8 mouse cellular contexts compared by ENCODE assay signal in genomic region chr8:83332864-83333263, GRCm38 (mm10). TPM values are rescaled to one million over a fixed set of nuclear protein-coding genes. Genes with fewer than 3 reads are reported as not detected.
DNase-seq lines count a peak whose midpoint lies in the region; ATAC-seq and TF ChIP-seq lines count a peak whose summit lies in the region.

No protein-coding gene starts in this region.

- H3K4me1 ChIP-seq in kidney, postnatal 0 days (replicated peaks; ENCODE audit: insufficient read depth, low read length): no peaks in the 10 kb centered on the region
- peaks cover 14% of the 10 kb centered on the region for H3K4me1 ChIP-seq in embryonic facial prominence, embryonic 10.5 days
- H3K4me1 ChIP-seq in intestine, embryonic 14.5 days (replicated peaks; ENCODE audit: control insufficient read depth, insufficient read depth, low read length): 0 out of 2 replicates have a peak, but pooled peaks cover 3% of the 10 kb centered on the region
- peaks cover 22% of the 10 kb centered on the region for H3K4me1 ChIP-seq in neural tube, embryonic 13.5 days (replicated peaks)

- DNase-seq in kidney, postnatal 0 days (ENCODE audit: low spot score): no peak
- DNase-seq in kidney, adult 9 months: no peak
- no peak for DNase-seq in embryonic facial prominence, embryonic 10.5 days (ENCODE audit: low spot score)
- no peak for DNase-seq in intestine, embryonic 14.5 days (ENCODE audit: low spot score)
- no peak for DNase-seq in left cerebral cortex, postnatal 36 days (ENCODE audit: low spot score in 2 of 2)
- no peak for DNase-seq in lung, postnatal 25 days (ENCODE audit: low spot score)
- no peak for DNase-seq in left cerebral cortex, adult 9 months (ENCODE audit: low spot score in 2 of 2)

- peak overlapping the region; percentile 38; the same call in 1 of the 2 replicates for H3K9ac ChIP-seq in kidney, postnatal 0 days (ENCODE audit: low read depth, low read length)
- 0 out of 2 replicates have a peak overlapping the region, but pooled peaks have one; percentile 0 for H3K9ac ChIP-seq in intestine, embryonic 14.5 days (ENCODE audit: low read length)
- H3K9ac ChIP-seq in neural tube, embryonic 13.5 days: no peak overlapping the region

- H3K36me3 ChIP-seq in kidney, postnatal 0 days (ENCODE audit: insufficient read depth, low read length): peaks cover under 1% of the 10 kb centered on the region; the same call in 1 of the 2 replicates
- peaks cover 14% of the 10 kb centered on the region for H3K36me3 ChIP-seq in embryonic facial prominence, embryonic 10.5 days (replicated peaks)
- H3K36me3 ChIP-seq in intestine, embryonic 14.5 days (ENCODE audit: control insufficient read depth, insufficient read depth, low read length): peaks cover 14% of the 10 kb centered on the region
- H3K36me3 ChIP-seq in neural tube, embryonic 13.5 days: peaks cover 8% of the 10 kb centered on the region

- no peaks in the 10 kb centered on the region for H3K27me3 ChIP-seq in kidney, postnatal 0 days (ENCODE audit: insufficient read depth, low read length)
- peaks cover 20% of the 10 kb centered on the region for H3K27me3 ChIP-seq in embryonic facial prominence, embryonic 10.5 days (replicated peaks; ENCODE audit: low read depth, poor library complexity, severe bottlenecking)
- H3K27me3 ChIP-seq in intestine, embryonic 14.5 days (replicated peaks; ENCODE audit: control insufficient read depth, insufficient read depth, low read length): no peaks in the 10 kb centered on the region
- no peaks in the 10 kb centered on the region; the same call in 1 of the 2 replicates for H3K27me3 ChIP-seq in neural tube, embryonic 13.5 days

- H3K9me3 ChIP-seq in kidney, postnatal 0 days (replicated peaks; ENCODE audit: low read length): no peaks in the 10 kb centered on the region
- no peaks in the 10 kb centered on the region for H3K9me3 ChIP-seq in embryonic facial prominence, embryonic 10.5 days
- H3K9me3 ChIP-seq in intestine, embryonic 14.5 days (ENCODE audit: control insufficient read depth, low read length): no peaks in the 10 kb centered on the region
- H3K9me3 ChIP-seq in neural tube, embryonic 13.5 days: no peaks in the 10 kb centered on the region

- intact Hi-C loops in left cerebral cortex, postnatal 36 days (cut with DNase I): loop anchor here (10.0 kb wide), 1 partner anchor 168 kb away; the partner anchor contains the start of genes Gm10645 and Tbc1d9

- H3K4me3 ChIP-seq in kidney, postnatal 0 days (replicated peaks; ENCODE audit: low read depth, low read length): peak overlapping the region; percentile 94
- H3K4me3 ChIP-seq in embryonic facial prominence, embryonic 10.5 days: peak overlapping the region; percentile 93
- peak overlapping the region; percentile 67 for H3K4me3 ChIP-seq in intestine, embryonic 14.5 days (ENCODE audit: low read depth, low read length)
- H3K4me3 ChIP-seq in neural tube, embryonic 13.5 days: peak overlapping the region; percentile 88

- no peak for ATAC-seq in kidney, postnatal 0 days (replicated peaks; ENCODE audit: low FRiP score, low read depth)
- ATAC-seq in intestine, embryonic 14.5 days (replicated peaks; ENCODE audit: low FRiP score, low TSS enrichment, low read depth): no peak; the same call in 1 of the 2 replicates
- no peak for ATAC-seq in neural tube, embryonic 13.5 days (ENCODE audit: low read depth)

- no peak overlapping the region for H3K27ac ChIP-seq in kidney, postnatal 0 days
- H3K27ac ChIP-seq in embryonic facial prominence, embryonic 10.5 days (replicated peaks): peak overlapping the region; percentile 90; the same call in 1 of the 2 replicates
- H3K27ac ChIP-seq in intestine, embryonic 14.5 days (ENCODE audit: low read depth): no peak overlapping the region
- no peak overlapping the region for H3K27ac ChIP-seq in neural tube, embryonic 13.5 days (replicated peaks)

- 10% methylated on average over 7 of the region's 7 CpGs for WGBS in kidney, postnatal 0 days
- 6% methylated on average over 7 of the region's 7 CpGs for WGBS in embryonic facial prominence, embryonic 10.5 days
- 13% methylated on average over 7 of the region's 7 CpGs for WGBS in intestine, embryonic 14.5 days
- WGBS in neural tube, embryonic 13.5 days: 11% methylated on average over 7 of the region's 7 CpGs

- no peak for TF ChIP-seq CTCF in kidney, postnatal 0 days (IDR thresholded peaks at IDR 0.05; ENCODE audit: low read depth)

- peak overlapping the region; percentile 98 for H3K4me2 ChIP-seq in kidney, postnatal 0 days (ENCODE audit: low read length)
- H3K4me2 ChIP-seq in intestine, embryonic 14.5 days (ENCODE audit: low read length): peak overlapping the region; percentile 77
- H3K4me2 ChIP-seq in neural tube, embryonic 13.5 days: peak overlapping the region; percentile 88

RNA-seq across cellular contexts. Expression of gene Elmod2, which starts 0.6 kb away (rescaled TPM):
- 10.4 and 10.9 TPM in 2 replicates for polyA plus RNA-seq in kidney, postnatal 0 days (2015; fragmentation: Nextera tagmentation; extraction: Ambion mirVana)
- 22.3 and 23.6 TPM in 2 replicates for polyA plus RNA-seq in embryonic facial prominence, embryonic 10.5 days (2016; fragmentation: Nextera tagmentation; extraction: Ambion mirVana)
- 13.5 and 15.6 TPM in 2 replicates for polyA plus RNA-seq in intestine, embryonic 14.5 days (2014; fragmentation: Nextera tagmentation; extraction: Ambion mirVana)
- polyA plus RNA-seq in neural tube, embryonic 13.5 days (2015; fragmentation: Nextera tagmentation; extraction: Ambion mirVana): 19.6 and 22.2 TPM in 2 replicates
- 10 to 100 TPM; 12.1 to 15.1 TPM for total RNA-seq in left cerebral cortex, postnatal 36 days (2021)

RNA-seq across cellular contexts. Expression of gene Mgat4d, which starts 15.4 kb away (rescaled TPM):
- polyA plus RNA-seq in kidney, postnatal 0 days (2015; fragmentation: Nextera tagmentation; extraction: Ambion mirVana): not detected in 2 replicates
- polyA plus RNA-seq in embryonic facial prominence, embryonic 10.5 days (2016; fragmentation: Nextera tagmentation; extraction: Ambion mirVana): not detected in 2 replicates
- not detected in 2 replicates for polyA plus RNA-seq in intestine, embryonic 14.5 days (2014; fragmentation: Nextera tagmentation; extraction: Ambion mirVana)
- not detected in 2 replicates for polyA plus RNA-seq in neural tube, embryonic 13.5 days (2015; fragmentation: Nextera tagmentation; extraction: Ambion mirVana)
- total RNA-seq in left cerebral cortex, postnatal 36 days (2021): not detected

RNA-seq across cellular contexts. Expression of gene Ucp1, which starts 42.7 kb away (rescaled TPM):
- 0.07 TPM in 1 of 2 replicates, not detected in the other for polyA plus RNA-seq in kidney, postnatal 0 days (2015; fragmentation: Nextera tagmentation; extraction: Ambion mirVana)
- 0.09 TPM in 1 of 2 replicates, not detected in the other for polyA plus RNA-seq in embryonic facial prominence, embryonic 10.5 days (2016; fragmentation: Nextera tagmentation; extraction: Ambion mirVana)
- 0.11 TPM in 2 replicates for polyA plus RNA-seq in intestine, embryonic 14.5 days (2014; fragmentation: Nextera tagmentation; extraction: Ambion mirVana)
- 0.11 and 0.23 TPM in 2 replicates for polyA plus RNA-seq in neural tube, embryonic 13.5 days (2015; fragmentation: Nextera tagmentation; extraction: Ambion mirVana)
- total RNA-seq in left cerebral cortex, postnatal 36 days (2021): not detected

RNA-seq across cellular contexts. Expression of gene Clgn, which starts 56.8 kb away (rescaled TPM):
- 0.03 and 0.05 TPM in 2 replicates for polyA plus RNA-seq in kidney, postnatal 0 days (2015; fragmentation: Nextera tagmentation; extraction: Ambion mirVana)
- polyA plus RNA-seq in embryonic facial prominence, embryonic 10.5 days (2016; fragmentation: Nextera tagmentation; extraction: Ambion mirVana): 2.4 TPM in 2 replicates
- 0.58 and 0.75 TPM in 2 replicates for polyA plus RNA-seq in intestine, embryonic 14.5 days (2014; fragmentation: Nextera tagmentation; extraction: Ambion mirVana)
- 12.9 and 15.9 TPM in 2 replicates for polyA plus RNA-seq in neural tube, embryonic 13.5 days (2015; fragmentation: Nextera tagmentation; extraction: Ambion mirVana)
- total RNA-seq in left cerebral cortex, postnatal 36 days (2021): 10 to 100 TPM in 1 of 2 experiments, 1 to 10 TPM in 1; 8.3 to 10.4 TPM
